Mouse (Mus musculus) 3134 (cell line): ENCODE data around the gene Tsks.

Experiments used
- DNase-seq: peaks from one replicate; pipeline ENCODE4 v3.0.0-alpha.2; 2011; ENCODE audit warnings: low spot score; ENCODE audit not compliant: insufficient read length; ENCODE audit errors: extremely low read depth

Tsks gene

GRCm38 (mm10) chr7:44974383-44975116, 31.5 kb downstream of the Tsks start, which contains the start of gene Cpt1c:
Gene Cpt1c, minus strand, starts transcription at chr7:44974851.
- DNase-seq: peak; percentile 44

DNA sequence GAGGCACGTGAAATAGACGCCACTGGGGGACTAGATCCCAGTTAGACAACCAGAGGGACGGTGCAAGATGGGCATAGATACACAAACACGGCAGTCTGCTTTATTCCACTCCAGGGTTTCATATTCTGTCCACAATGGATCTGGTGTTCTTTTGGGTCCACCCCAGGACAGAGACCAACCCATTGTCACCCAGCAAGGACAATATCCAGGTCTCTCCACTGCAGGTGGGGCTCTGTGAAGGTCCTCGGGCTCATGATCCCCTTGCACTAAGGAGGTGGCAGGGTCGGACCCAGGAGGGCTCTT, 32.1 kb downstream of the Tsks start:
- DNase-seq: no peak

DNA sequence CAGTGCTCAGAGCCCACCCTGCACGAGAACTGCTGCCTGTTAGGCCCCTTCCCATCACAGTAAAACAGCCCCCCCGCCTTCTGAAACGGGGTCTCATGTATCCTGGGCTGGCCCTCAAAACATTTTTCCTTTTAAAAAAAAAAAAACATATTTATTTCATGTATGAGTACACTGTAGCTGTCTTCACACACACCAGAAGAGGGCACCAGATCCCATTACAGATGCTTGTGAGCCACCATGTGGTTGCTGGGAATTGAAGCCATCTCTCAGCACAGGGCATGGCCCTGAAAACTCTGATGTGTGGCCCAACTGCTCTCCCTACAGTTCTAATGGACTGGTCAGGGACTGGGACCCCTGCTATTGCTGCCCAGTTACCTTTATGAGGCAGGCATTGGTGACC, 35.3 kb downstream of the Tsks start:
- no peak for DNase-seq

DNA sequence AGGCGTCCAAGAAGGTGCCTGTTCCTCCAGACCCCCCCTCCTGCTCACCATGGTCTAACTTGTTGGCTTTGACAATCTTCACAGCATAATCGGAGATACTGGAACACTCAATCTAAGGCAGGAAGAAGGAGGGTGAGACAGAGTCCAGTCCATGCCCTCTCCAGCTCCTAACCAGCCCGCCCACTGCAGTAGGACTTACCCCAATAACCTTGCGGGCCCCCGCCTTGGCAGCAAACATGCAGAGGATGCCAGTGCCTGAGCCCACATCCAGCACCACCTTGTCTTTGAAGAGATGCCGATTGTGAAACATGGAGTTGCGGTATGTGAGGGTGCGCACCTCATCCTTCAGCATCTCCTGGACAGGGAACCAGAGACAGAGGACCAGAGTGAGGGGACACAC, 38.5 kb downstream of the Tsks start:
- DNase-seq: no peak

DNA sequence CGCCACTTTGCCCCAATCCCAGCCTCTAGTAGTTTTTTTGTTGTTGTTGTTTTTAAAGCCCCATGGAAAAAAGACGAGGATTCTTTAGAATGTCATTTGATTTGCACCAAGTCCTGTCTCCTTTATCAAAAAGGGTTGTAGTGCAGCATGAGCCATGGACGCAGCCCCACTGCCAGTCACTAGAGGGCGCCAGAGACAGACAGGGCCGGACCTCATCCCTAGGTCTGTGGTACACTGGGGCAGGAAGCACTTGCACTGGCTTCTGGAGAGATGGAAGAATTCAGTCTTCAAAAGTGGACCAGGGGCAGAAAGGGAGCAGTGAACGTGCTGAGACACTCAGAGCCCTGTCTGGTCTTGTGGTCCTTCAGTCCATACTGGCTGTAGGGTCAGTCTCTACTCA, 40.1 kb downstream of the Tsks start:
- DNase-seq: peak; percentile 70

GRCm38 (mm10) chr7:44983944-44984832, 41.2 kb downstream of the Tsks start:
- no peak for DNase-seq

DNA sequence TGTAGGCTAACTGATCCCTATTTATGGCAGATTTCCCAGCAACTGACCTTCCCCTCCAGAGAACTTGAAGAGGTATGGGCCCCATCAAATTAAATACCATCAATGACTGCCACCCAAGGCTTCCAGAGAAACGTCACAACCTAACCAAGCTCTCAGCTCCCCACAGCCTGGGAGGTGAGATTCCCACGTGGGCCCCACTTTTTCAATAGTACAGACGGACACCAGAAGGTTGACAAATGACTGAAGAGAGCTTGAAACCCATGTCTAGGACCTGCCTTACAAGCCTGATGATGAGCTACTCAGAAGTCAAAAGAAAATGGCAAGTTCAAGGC, 41.8 kb downstream of the Tsks start:
- DNase-seq: no peak

GRCm38 (mm10) chr7:44985595-44986191, 42.7 kb downstream of the Tsks start:
- peak; percentile 68 for DNase-seq

- peak; percentile 100 for DNase-seq
These were observed 43.3 kb downstream of the Tsks start, which contains the start of gene Prmt1 for GRCm38 (mm10) chr7:44986192-44986878. Gene Prmt1, minus strand, starts transcription at chr7:44986568.

GRCm38 (mm10) chr7:44986879-44987718, 44.1 kb downstream of the Tsks start:
- no peak for DNase-seq

GRCm38 (mm10) chr7:44996672-44997071, 53.7 kb downstream of the Tsks start:
- DNase-seq: no peak

- peak; percentile 96 for DNase-seq
These were observed 54.4 kb downstream of the Tsks start, which contains the start of gene Irf3 for GRCm38 (mm10) chr7:44997231-44997939. Gene Irf3, plus strand, starts transcription at chr7:44997648.

- DNase-seq: no peak
These were observed 55.0 kb downstream of the Tsks start for GRCm38 (mm10) chr7:44997940-44998428.

DNA sequence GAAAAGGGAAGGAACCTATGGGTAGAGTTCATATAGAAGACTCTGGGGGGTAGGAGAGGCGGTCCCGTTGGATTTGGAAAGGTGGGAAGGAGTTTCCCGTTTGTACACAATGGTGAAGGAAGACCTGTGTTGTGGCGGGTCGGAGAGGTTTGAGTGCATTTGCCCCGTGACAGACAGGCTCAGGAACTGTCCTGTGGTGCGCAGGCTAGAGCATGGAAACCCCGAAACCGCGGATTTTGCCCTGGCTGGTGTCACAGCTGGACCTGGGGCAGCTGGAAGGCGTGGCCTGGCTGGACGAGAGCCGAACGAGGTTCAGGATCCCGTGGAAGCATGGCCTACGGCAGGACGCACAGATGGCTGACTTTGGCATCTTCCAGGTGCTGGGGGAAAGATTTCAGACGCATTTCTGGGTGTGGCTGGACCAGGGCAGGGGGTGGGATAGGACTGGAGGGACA, 55.5 kb downstream of the Tsks start, which contains the start of gene Bcl2l12:
Gene Bcl2l12, minus strand, starts transcription at position 212 of the 455 bp plus-strand sequence.
- peak; percentile 88 for DNase-seq

DNA sequence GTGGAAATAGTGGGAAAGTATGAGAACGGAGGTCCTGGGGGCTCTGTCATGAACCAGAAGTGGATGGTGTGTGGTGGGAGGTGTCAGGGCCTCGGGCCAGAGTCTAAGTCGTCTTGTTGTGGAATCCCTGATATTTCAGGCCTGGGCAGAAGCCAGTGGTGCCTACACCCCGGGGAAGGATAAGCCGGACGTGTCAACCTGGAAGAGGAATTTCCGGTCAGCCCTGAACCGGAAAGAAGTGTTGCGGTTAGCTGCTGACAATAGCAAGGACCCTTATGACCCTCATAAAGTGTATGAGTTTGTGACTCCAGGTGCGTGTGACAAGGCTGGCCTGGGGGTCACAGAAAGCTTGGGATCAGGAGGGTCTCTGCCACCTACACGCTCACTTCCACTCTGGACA, 56.7 kb downstream of the Tsks start:
- DNase-seq: no peak

GRCm38 (mm10) chr7:45000539-45001114, 57.6 kb downstream of the Tsks start:
- DNase-seq: no peak

GRCm38 (mm10) chr7:45002440-45002839, 59.4 kb downstream of the Tsks start:
- DNase-seq: peak; percentile 56

- DNase-seq: no peak
These were observed 61.5 kb downstream of the Tsks start for GRCm38 (mm10) chr7:45004546-45004945.
